Mouse (Mus musculus) embryonic facial prominence, embryonic 10.5 days (tissue): ENCODE measurements around the gene Six4. TPM values are rescaled to one million over a fixed set of nuclear protein-coding genes. Genes with fewer than 3 reads are reported as not detected.
"Not testable (repeated sequence)": the region's sequence is repeated elsewhere in the genome, so short reads cannot be mapped to it uniquely, and the experiment has no call there.

ENCODE experiments used
- DNase-seq: peaks from one replicate; pipeline ENCODE4 v3.0.0-alpha.2; 2017; ENCODE audit warnings: low spot score
- H3K27ac ChIP-seq: fragments of 300-500 bp; sonication (generic); replicated peaks from 2 replicates; pipeline ENCODE4 v1.5.1; 2016; ENCODE audit warnings: mild to moderate bottlenecking
- H3K27me3 ChIP-seq: fragments of 300-500 bp; sonication (generic); replicated peaks from 2 replicates; pipeline ENCODE4 v1.6.1; 2016; ENCODE audit warnings: low read depth, mild to moderate bottlenecking; ENCODE audit not compliant: poor library complexity, severe bottlenecking
- H3K36me3 ChIP-seq: fragments of 300-500 bp; sonication (generic); replicated peaks from 2 replicates; pipeline ENCODE4 v1.6.1; 2016; ENCODE audit warnings: mild to moderate bottlenecking, moderate library complexity
- H3K4me1 ChIP-seq: fragments of 300-500 bp; sonication (generic); 2 replicates; pipeline ENCODE4 v1.6.1; 2016
- H3K4me3 ChIP-seq: fragments of 300-500 bp; sonication (generic); 2 replicates; pipeline ENCODE4 v1.5.1; 2016; ENCODE audit warnings: mild to moderate bottlenecking, moderate library complexity
- H3K9me3 ChIP-seq: fragments of 300-500 bp; sonication (generic); 2 replicates; pipeline ENCODE4 v1.6.1; 2016; ENCODE audit warnings: mild to moderate bottlenecking
- WGBS: fragments of 180-500 bp; shearing (Covaris S2); methylation state at CpG from one replicate; pipeline ENCODE4 v1.1.7; 2016; 5-methylcytosine and 5-hydroxymethylcytosine counted together
- polyA plus RNA-seq: library from polyadenylated mRNA; unstranded; fragments of >200 nt; fragmentation: Nextera tagmentation; extraction: Ambion mirVana; gene quantifications from 2 replicates; pipeline ENCODE4 v1.2.1, GENCODE M21; 2016

The Six4 gene
- polyA plus RNA-seq, 1 experiment from 2014 or later: 16.4 TPM

DNA sequence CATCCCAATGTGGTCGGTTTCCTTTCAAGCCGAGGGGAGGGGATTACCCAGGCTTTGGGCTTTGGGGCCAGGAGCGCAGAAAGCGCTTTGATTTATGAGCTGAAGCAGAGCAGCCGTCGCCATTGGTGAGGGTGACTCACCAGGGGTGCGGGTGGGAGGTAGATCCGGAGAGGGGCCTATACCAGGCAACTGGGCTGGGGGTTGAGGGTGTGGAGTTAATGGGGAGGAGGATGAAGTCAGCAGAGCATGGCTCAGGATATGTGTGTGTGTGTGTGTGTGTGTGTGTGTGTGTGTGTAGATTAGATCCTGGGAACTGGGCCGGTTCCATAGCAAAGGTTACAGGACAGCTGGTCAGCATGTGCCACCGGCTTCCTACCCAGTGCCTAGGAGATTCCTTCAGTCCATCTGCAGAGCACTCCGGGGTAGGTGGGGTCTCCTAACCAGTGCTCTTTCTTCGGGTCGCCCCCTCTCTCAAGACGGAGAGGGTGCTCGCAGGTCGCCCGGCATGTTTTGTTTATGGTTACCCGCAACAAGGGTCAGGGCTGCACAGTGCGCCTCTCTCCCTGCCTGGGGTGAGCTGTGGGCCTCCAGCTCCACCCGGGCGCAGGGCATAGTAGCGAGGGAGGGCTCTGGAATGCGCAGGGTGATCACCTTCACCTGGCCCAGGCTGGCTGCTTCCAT lies 2.7 kb downstream of the Six4 start:
- 2% methylated on average over 23 of the region's 23 CpGs for WGBS

DNA sequence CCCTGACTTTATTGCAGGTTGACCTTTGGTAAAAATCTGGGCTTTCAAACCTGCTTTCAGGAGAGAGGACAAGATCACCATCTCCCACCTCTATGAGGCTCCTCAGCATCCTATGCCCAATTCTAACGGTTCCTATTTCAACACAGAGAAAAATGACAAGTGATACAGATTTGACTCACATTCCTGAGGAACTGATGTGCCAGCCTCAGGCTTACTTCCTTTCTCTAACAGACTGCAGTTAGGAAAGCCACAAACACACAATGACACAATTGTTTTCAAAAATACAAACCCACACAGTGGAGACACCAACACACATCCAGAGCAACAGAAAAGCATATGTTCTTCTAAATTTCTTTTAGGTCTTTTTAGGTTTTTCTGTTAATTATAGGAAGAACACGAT lies 5.4 kb downstream of the Six4 start:
- DNase-seq: no peak
- H3K4me3 ChIP-seq: no peak overlapping the region
- no peaks in the 10 kb centered on the region for H3K27me3 ChIP-seq
- H3K36me3 ChIP-seq: peaks cover 75% of the 10 kb centered on the region
- 47% methylated on average over 2 of the region's 2 CpGs for WGBS
- H3K4me1 ChIP-seq: peaks cover 64% of the 10 kb centered on the region
- no peak overlapping the region for H3K27ac ChIP-seq
- H3K9me3 ChIP-seq: peaks cover 8% of the 10 kb centered on the region; the same call in 1 of the 2 replicates

More for the DNA sequence above, 2.7 kb downstream of the Six4 start:
- Histone ChIP-seq H3K27ac (peak overlapping the region; percentile 97), H3K36me3 (peaks cover 49% of the 10 kb centered on the region), H3K27me3 (peaks cover 4% of the 10 kb centered on the region; the same call in 1 of the 2 replicates), H3K4me3 (peak overlapping the region; percentile 87), H3K4me1 (peaks cover 54% of the 10 kb centered on the region), H3K9me3 (no peaks in the 10 kb centered on the region)
- peak; percentile 48 for DNase-seq

DNA sequence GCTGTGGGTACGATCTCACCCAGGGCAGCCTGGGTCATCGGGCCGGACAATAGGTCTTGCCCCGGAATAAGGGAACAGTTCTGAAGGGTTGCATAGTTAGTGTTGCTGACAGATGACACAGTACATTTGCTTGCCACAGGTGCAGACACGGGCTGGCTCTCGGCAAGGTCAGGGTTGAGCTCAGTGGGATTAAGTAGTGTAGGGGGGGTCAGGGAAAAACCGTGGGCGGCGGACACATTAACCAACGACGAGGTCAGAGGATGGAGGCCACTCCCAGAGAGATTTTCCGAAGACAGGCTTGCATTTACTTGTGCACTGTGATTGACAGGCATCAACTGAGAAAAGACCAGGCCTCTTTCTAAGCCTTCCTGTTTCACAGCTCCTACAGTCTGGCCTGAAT lies 9.5 kb downstream of the Six4 start:
- Histone ChIP-seq H3K4me1 (peaks cover 31% of the 10 kb centered on the region), H3K27me3 (no peaks in the 10 kb centered on the region), H3K36me3 (peaks cover 94% of the 10 kb centered on the region), H3K4me3 (no peak overlapping the region), H3K9me3 (peaks cover 8% of the 10 kb centered on the region; the same call in 1 of the 2 replicates), H3K27ac (no peak overlapping the region)
- DNase-seq: peak; percentile 62
- 63% methylated on average over 12 of the region's 12 CpGs for WGBS

GRCm38 (mm10) chr12:73098593-73098992 lies 14.7 kb downstream of the Six4 start:
- Histone ChIP-seq H3K9me3 (peaks cover 5% of the 10 kb centered on the region; the same call in 1 of the 2 replicates), H3K27ac (no peak overlapping the region), H3K4me3 (no peak overlapping the region), H3K4me1 (peaks cover 6% of the 10 kb centered on the region), H3K36me3 (peaks cover 49% of the 10 kb centered on the region), H3K27me3 (no peaks in the 10 kb centered on the region)
- WGBS: 88% methylated on average over 4 of the region's 4 CpGs
- no peak for DNase-seq

- H3K9me3 ChIP-seq, H3K4me1 ChIP-seq, H3K4me3 ChIP-seq, H3K27me3 ChIP-seq, DNase-seq, H3K27ac ChIP-seq: not testable (repeated sequence)
- H3K36me3 ChIP-seq: peaks cover 25% of the 10 kb centered on the region
- 92% methylated on average over 5 of the region's 5 CpGs for WGBS
Measured at GRCm38 (mm10) chr12:73096177-73096576, 17.1 kb downstream of the Six4 start.

GRCm38 (mm10) chr12:73094605-73095004 lies 18.7 kb downstream of the Six4 start:
- no peak overlapping the region for H3K4me3 ChIP-seq
- H3K36me3 ChIP-seq: peaks cover 10% of the 10 kb centered on the region; the same call in 1 of the 2 replicates
- 34% methylated on average over 2 of the region's 2 CpGs for WGBS
- H3K9me3 ChIP-seq: no peaks in the 10 kb centered on the region
- DNase-seq: no peak
- no peak overlapping the region for H3K27ac ChIP-seq
- no peaks in the 10 kb centered on the region for H3K27me3 ChIP-seq
- no peaks in the 10 kb centered on the region for H3K4me1 ChIP-seq

DNA sequence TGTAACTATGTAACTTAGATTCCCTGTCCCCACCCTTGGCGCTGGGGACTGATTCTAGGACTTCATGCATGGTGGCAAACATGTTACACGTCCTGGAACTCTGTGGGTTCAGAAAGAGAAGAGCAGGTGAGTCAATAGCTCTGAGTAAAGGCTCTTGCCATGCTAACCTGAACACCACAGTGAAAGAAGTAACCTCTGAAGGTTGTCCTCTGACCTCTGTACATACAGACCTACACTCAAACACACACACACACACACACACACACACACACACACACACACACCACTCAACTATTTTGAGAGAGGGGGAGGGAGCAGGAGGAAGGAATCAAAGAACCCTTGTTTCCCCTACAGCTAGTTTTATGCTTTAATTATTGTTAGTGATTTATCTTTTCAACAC lies 19.1 kb downstream of the Six4 start:
- no peak overlapping the region for H3K4me3 ChIP-seq
- no peak for DNase-seq
- H3K9me3 ChIP-seq: no peaks in the 10 kb centered on the region
- H3K27me3 ChIP-seq: no peaks in the 10 kb centered on the region
- H3K27ac ChIP-seq: no peak overlapping the region
- H3K36me3 ChIP-seq: 0 out of 2 replicates have a peak, but pooled peaks cover 7% of the 10 kb centered on the region
- WGBS: 75% methylated on average over 2 of the region's 2 CpGs
- H3K4me1 ChIP-seq: no peaks in the 10 kb centered on the region

DNA sequence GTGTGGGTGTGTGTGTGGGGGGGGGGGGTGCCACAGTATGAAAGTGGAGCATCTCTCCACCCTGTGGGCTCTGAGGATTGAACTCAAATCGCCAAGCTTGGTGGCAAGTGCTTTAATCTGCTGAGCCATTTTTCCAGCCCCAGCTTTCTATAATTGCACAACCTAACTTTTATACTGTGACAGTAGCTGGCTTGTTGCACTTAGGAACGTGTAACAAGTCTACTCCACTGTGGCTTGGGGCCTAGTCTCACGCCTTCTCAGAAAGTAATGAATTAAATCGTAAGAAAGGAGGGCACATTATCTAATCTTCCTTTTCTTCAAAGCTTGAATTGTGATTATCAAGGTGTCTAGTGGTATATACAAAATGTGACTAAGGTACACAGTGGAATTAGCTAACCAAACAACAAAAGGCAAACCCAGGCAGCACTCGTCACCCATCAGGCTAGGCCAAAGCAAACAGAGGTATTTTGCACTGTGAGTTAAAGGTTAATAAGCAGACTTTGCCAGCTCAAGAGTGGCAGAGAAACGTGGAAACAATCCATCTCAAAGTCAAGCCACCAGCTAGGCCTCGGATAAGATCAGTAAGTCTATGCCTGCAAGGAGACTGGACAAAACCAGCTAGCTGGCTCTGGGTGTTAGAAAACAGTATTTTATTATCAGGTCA lies 22.5 kb downstream of the Six4 start:
- no peaks in the 10 kb centered on the region for H3K4me1 ChIP-seq
- H3K27me3 ChIP-seq: no peaks in the 10 kb centered on the region
- H3K36me3 ChIP-seq: no peaks in the 10 kb centered on the region
- no peak overlapping the region for H3K27ac ChIP-seq
- H3K9me3 ChIP-seq: no peaks in the 10 kb centered on the region
- no peak overlapping the region for H3K4me3 ChIP-seq
- DNase-seq: no peak
- 79% methylated on average over 7 of the region's 7 CpGs for WGBS

- no peak for DNase-seq
- Histone ChIP-seq H3K4me1 (no peaks in the 10 kb centered on the region), H3K9me3 (no peaks in the 10 kb centered on the region), H3K27me3 (no peaks in the 10 kb centered on the region), H3K27ac (no peak overlapping the region), H3K36me3 (no peaks in the 10 kb centered on the region), H3K4me3 (no peak overlapping the region)
- 66% methylated on average over 5 of the region's 5 CpGs for WGBS
Measured at GRCm38 (mm10) chr12:73088911-73089310, 24.3 kb downstream of the Six4 start.

GRCm38 (mm10) chr12:73088500-73088899 lies 24.8 kb downstream of the Six4 start:
- H3K9me3 ChIP-seq: no peaks in the 10 kb centered on the region
- no peak overlapping the region for H3K4me3 ChIP-seq
- DNase-seq: no peak
- WGBS: 74% methylated on average over 5 of the region's 5 CpGs
- no peak overlapping the region for H3K27ac ChIP-seq
- H3K27me3 ChIP-seq: no peaks in the 10 kb centered on the region
- H3K36me3 ChIP-seq: no peaks in the 10 kb centered on the region
- no peaks in the 10 kb centered on the region for H3K4me1 ChIP-seq

DNA sequence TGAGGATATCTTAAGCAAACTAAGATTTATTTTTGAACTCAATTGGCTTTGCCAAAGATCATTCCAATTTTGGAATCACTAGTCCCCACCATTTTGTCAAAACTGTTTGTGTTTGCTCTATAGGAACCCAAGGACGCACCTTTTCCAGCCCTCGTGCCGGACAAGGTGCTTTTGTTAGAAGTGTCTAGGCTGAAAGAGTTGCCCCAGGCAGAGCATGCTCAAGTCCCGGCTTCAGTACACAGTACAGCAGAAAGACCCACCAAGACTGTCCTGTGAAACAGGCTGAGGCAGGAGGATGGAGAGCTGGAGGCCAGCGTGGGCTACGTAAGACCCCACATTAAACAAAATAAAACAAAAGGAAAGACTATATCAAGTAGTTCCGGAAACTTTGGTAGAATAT lies 26.2 kb downstream of the Six4 start:
- no peak for DNase-seq
- no peaks in the 10 kb centered on the region for H3K36me3 ChIP-seq
- no peaks in the 10 kb centered on the region for H3K27me3 ChIP-seq
- H3K4me3 ChIP-seq: no peak overlapping the region
- H3K27ac ChIP-seq: no peak overlapping the region
- H3K9me3 ChIP-seq: no peaks in the 10 kb centered on the region
- H3K4me1 ChIP-seq: no peaks in the 10 kb centered on the region
- WGBS: 71% methylated on average over 7 of the region's 7 CpGs

DNA sequence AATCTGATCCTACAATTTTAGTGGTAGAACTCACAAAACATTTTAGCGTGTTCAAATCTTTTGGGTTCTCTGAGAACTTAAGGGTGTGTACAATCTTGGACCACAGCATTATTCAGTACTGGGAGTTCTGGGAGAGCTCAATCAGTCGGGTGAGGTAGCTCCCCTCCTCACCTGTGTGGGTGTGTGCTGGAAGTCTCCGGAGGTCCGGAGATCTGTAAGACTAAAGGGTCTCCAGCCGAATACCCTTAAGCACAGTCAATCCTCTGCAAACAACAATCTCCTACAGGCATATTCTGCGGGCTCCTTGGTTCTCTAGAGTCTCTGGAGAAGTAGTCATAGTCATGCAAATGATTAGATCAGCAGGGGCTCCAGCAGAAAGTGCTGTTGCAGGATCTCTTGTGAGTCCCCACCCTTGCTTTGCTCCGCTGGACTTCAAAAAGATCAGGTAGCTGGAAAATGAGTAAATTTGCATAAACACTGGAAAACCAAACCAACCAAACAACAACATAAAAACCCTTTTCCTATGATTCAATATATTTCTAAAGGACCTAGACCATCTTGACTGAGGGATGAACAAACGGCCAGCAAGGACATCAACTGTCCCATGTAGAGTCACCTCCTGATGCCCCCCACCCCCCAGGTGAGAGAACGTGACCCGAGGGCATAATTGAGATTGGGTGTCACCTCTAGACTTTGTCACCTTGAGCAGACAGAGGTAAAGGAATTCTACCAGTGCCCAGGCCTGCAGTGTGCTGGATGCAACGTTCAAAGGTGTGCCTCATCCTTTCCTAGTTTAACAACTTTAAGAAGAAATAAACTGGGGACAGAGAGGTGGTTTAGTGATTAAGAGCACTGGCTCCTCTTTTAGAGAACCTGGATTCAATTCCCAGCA lies 27.3 kb downstream of the Six4 start:
- 28% methylated on average over 11 of the region's 11 CpGs for WGBS

More for the DNA sequence above, 27.3 kb downstream of the Six4 start:
- no peaks in the 10 kb centered on the region for H3K27me3 ChIP-seq
- H3K9me3 ChIP-seq: no peaks in the 10 kb centered on the region
- no peak for DNase-seq
- H3K27ac ChIP-seq: no peak overlapping the region
- no peaks in the 10 kb centered on the region for H3K36me3 ChIP-seq
- H3K4me1 ChIP-seq: no peaks in the 10 kb centered on the region
- no peak overlapping the region for H3K4me3 ChIP-seq
